Mouse (Mus musculus) forebrain, postnatal 0 days (tissue): ENCODE results near the gene Kank1. TPM values are rescaled to one million over a fixed set of nuclear protein-coding genes. Genes with fewer than 3 reads are reported as not detected.

Experiments used
- ATAC-seq: fragments of 200-750 bp; cut with Nextera tagmentation; 2 replicates; pipeline ENCODE4 v1.8.0; 2017; ENCODE audit warnings: mild to moderate bottlenecking, moderate library complexity
- DNase-seq: peaks from one replicate; pipeline ENCODE4 v3.0.0-alpha.2; 2015
- H3K27ac ChIP-seq: fragments of 300-500 bp; sonication (generic); 2 replicates; pipeline ENCODE4 v1.5.1; 2014; ENCODE audit warnings: low read depth, mild to moderate bottlenecking, antibody characterized with exemption, low read length, moderate library complexity, mixed read lengths
- H3K27me3 ChIP-seq: fragments of 300-500 bp; sonication (generic); 2 replicates; pipeline ENCODE4 v1.6.1; 2014; ENCODE audit warnings: mild to moderate bottlenecking, low read length, mixed read lengths; ENCODE audit not compliant: insufficient read depth
- H3K36me3 ChIP-seq: fragments of 300-500 bp; sonication (generic); 2 replicates; pipeline ENCODE4 v1.6.1; 2014; ENCODE audit warnings: mild to moderate bottlenecking, moderate library complexity; ENCODE audit not compliant: insufficient read depth
- H3K4me1 ChIP-seq: fragments of 300-500 bp; sonication (generic); 2 replicates; pipeline ENCODE4 v1.6.1; 2014; ENCODE audit warnings: antibody characterized with exemption; ENCODE audit not compliant: insufficient read depth
- H3K4me2 ChIP-seq: fragments of 300-500 bp; sonication (generic); 2 replicates; pipeline ENCODE4 v1.6.1; 2014; ENCODE audit warnings: low read depth, mild to moderate bottlenecking, moderate library complexity
- H3K4me3 ChIP-seq: fragments of 300-500 bp; sonication (generic); 2 replicates; pipeline ENCODE4 v1.5.1; 2014; ENCODE audit warnings: low read depth, low read length, mixed read lengths
- H3K9ac ChIP-seq: fragments of 300-500 bp; sonication (generic); 2 replicates; pipeline ENCODE4 v1.6.1; 2014; ENCODE audit warnings: mild to moderate bottlenecking
- H3K9me3 ChIP-seq: fragments of 300-500 bp; sonication (generic); 2 replicates; pipeline ENCODE4 v1.6.1; 2016; ENCODE audit warnings: low read length
- CTCF ChIP-seq: sonication (generic); IDR thresholded peaks from 2 replicates; pipeline ENCODE4 v1.5.1; 2016; ENCODE audit warnings: antibody characterized with exemption, control low read depth, low read depth
- WGBS: fragments of 180-500 bp; shearing (Covaris S2); extraction: QIAGEN DNeasy Blood & Tissue Kit; methylation state at CpG from one replicate; pipeline ENCODE4 v1.1.7; 2014; 5-methylcytosine and 5-hydroxymethylcytosine counted together
- polyA plus RNA-seq: library from polyadenylated mRNA; unstranded; fragments of >200 nt; fragmentation: Nextera tagmentation; extraction: Ambion mirVana; gene quantifications from 2 replicates; pipeline ENCODE4 v1.2.1, GENCODE M21; 2015
- total RNA-seq: library from RNA; depleted of rRNA; stranded (reverse); fragments of >200 nt; gene quantifications from 2 replicates; pipeline ENCODE4 v1.2.3, GENCODE M21; 2014

The Kank1 gene
- total and polyA plus RNA-seq, 2 experiments from 2014 or later, result 3.9 to 10.8 TPM

DNA sequence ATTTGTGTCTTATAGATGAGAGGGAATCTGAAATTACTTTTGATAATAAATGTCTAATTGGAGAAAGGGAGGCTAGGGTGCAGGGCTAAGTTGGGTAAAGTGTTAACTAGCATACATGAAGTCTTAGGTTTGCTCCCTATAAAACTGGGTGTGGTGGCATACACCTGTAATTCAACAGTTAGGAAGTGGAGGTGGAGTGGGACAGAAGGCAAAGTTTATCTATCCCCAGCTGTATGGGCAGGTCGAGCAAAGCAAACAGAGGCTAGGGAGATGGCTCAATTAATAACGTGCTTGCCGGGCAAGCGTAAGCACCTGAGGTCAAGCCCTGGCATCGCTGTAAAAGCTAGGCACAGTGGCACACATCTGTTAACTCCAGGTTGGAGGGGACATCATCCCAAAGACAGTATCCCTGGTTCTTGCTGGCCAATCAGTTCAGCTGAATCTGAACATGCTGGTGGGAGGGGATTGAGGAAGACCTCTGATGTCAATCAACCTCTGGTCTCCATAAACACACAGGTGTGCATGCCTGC is 54.3 kb downstream of the Kank1 start:
- WGBS, result 96% methylated on average over 5 of the region's 5 CpGs
- no peaks in the 10 kb centered on the region for H3K9me3 ChIP-seq

DNA sequence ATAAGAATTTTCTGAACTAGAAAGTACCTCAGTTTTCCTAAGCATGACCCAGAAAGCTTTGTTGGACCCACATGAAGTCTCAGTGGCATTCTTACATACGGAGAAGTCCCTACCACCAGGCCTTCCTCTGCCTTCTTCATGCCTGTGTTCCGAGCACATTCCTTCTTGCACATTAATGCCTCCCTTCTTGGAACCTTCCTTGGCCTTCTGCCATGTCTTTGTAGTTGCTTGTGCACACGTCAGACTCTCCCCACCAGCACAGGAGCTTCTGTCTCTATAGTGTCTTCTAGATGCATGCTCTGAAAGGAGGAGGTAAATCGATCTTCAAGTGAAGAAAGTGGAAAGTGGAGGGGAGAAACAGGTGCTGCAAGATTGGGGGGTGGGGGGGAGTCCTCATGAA is 58.4 kb downstream of the Kank1 start:
- 52% methylated on average over 4 of the region's 4 CpGs for WGBS
- no peak overlapping the region for H3K27ac ChIP-seq
- no peak for TF ChIP-seq CTCF
- no peaks in the 10 kb centered on the region for H3K36me3 ChIP-seq
- no peak overlapping the region for H3K4me3 ChIP-seq
- H3K9me3 ChIP-seq, result no peaks in the 10 kb centered on the region
- DNase-seq (no peak), ATAC-seq (no peak)
- H3K4me1 ChIP-seq, result no peaks in the 10 kb centered on the region
- no peak overlapping the region for H3K4me2 ChIP-seq
- H3K9ac ChIP-seq, result no peak overlapping the region
- no peaks in the 10 kb centered on the region for H3K27me3 ChIP-seq

More for the DNA sequence above, 54.3 kb downstream of the Kank1 start:
- Histone ChIP-seq H3K27me3 (no peaks in the 10 kb centered on the region), H3K4me1 (0 out of 2 replicates have a peak, but pooled peaks cover 3% of the 10 kb centered on the region), H3K4me3 (no peak overlapping the region), H3K27ac (no peak overlapping the region), H3K4me2 (no peak overlapping the region), H3K9ac (no peak overlapping the region), H3K36me3 (no peaks in the 10 kb centered on the region)
- no peak for TF ChIP-seq CTCF
- DNase-seq (no peak), ATAC-seq (no peak)

DNA sequence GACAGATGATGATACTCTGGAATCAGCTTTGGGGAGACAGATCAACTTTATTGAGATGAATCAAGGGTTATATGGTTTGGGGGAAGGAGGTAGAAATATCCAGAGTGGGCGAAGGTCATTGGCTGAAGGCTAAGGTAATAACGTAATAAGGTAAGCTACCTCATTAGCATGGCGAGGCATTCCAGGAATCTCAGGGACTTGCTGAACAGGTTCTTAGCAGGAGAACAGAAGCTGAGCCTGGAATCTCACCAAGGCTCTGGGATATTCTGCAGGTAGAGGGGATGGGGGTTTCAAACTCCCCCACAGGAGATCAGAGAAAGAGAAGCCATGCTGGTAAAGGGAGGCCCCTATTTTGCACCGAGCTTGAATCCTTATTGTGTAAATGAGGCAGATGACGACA is 60.5 kb downstream of the Kank1 start:
- Histone ChIP-seq H3K4me1 (no peaks in the 10 kb centered on the region), H3K4me2 (no peak overlapping the region), H3K27ac (no peak overlapping the region), H3K9me3 (no peaks in the 10 kb centered on the region), H3K4me3 (no peak overlapping the region), H3K9ac (no peak overlapping the region), H3K36me3 (no peaks in the 10 kb centered on the region), H3K27me3 (no peaks in the 10 kb centered on the region)
- 79% methylated on average over 5 of the region's 5 CpGs for WGBS
- ATAC-seq (no peak), DNase-seq (no peak)
- no peak for TF ChIP-seq CTCF

DNA sequence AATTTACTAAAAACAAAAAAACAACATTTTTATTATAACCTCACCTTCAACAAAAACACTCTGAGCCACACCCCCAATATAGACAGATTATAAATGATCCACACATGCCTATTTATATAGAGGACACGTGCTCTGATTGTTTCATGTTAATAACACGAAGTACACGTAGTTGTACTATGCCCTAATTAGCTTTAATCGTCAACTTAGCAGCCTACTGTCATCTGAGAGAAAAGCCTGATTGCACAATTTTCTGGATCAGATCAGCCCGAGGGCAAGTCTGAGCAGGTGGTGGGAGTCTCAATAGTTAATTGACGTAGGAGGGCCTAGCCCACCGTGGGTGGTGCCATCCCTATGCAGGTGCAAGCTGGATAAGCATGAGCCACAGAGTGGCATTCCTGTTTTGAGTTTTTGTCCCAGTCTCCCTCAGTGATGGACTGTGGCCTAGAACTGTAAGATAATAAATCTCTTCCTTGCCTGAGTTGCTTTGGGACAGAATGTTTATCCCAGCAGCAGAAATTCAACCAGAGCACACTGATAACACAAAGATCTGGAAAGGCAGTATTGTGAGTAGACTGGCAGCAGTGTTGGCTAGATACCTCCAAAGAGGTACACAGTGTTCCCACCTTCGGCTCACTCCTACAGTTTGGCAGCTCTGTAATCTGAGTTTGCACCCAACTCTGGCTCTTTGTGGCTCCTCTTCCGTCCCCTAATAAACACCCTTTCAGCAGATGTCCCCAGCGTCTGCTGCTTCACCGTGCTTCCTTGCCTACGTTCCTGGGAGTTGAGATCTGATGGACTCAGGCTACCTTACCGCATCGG is 63.3 kb downstream of the Kank1 start:
- DNase-seq (no peak), ATAC-seq (no peak; the same call in 1 of the 2 replicates)
- Histone ChIP-seq H3K4me3 (no peak overlapping the region), H3K4me1 (no peaks in the 10 kb centered on the region), H3K27me3 (no peaks in the 10 kb centered on the region), H3K4me2 (no peak overlapping the region), H3K36me3 (no peaks in the 10 kb centered on the region), H3K9me3 (no peaks in the 10 kb centered on the region), H3K9ac (no peak overlapping the region), H3K27ac (no peak overlapping the region)
- no peak for TF ChIP-seq CTCF
- WGBS, result 68% methylated on average over 14 of the region's 14 CpGs

DNA sequence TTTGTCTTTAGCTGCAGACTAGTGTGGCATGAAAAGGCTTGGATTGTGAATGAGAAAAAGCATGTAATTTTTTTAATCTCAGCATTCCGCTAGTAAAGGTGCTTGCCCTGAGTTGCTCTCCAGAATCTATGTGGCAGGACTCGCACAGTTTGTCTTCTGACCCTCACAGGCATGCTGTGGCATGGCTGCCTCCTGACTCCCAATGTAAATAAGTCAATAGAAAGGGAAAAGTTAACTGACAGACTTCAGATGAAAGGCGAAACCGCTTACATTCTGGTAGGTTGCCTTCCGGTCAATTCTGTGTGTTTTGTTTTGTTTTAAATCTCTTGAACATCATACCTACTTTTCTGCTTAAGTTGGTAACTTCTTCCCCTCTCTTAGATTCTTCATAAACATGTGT is 64.4 kb downstream of the Kank1 start:
- ATAC-seq (no peak), DNase-seq (no peak)
- no peak for TF ChIP-seq CTCF
- no peaks in the 10 kb centered on the region for H3K9me3 ChIP-seq
- H3K4me2 ChIP-seq, result no peak overlapping the region
- no peak overlapping the region for H3K4me3 ChIP-seq
- 89% methylated on average over 5 of the region's 5 CpGs for WGBS
- no peak overlapping the region for H3K9ac ChIP-seq
- no peaks in the 10 kb centered on the region for H3K36me3 ChIP-seq
- H3K4me1 ChIP-seq, result no peaks in the 10 kb centered on the region
- no peaks in the 10 kb centered on the region for H3K27me3 ChIP-seq
- no peak overlapping the region for H3K27ac ChIP-seq

DNA sequence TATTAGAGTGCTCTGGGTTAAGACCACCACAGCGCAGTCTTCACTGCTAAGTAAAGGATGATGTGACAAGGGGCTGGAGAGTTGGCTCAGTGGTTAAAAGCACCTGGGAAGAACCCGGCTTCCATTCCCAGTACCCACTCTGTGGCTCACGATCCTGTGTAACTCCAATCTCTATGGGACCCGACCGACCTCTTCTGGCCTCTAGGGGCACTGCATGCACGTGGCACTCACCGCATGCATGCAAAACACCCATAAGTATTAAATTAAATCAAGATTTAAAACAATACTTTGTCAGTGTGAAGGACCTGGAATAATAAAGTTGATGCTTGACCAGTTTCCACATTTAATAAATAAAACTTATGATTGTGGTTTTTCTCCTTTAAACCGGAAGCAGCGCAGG is 69.5 kb downstream of the Kank1 start:
- 69% methylated on average over 9 of the region's 9 CpGs for WGBS
- Histone ChIP-seq H3K4me2 (no peak overlapping the region), H3K27me3 (no peaks in the 10 kb centered on the region), H3K9ac (no peak overlapping the region), H3K4me1 (0 out of 2 replicates have a peak, but pooled peaks cover 4% of the 10 kb centered on the region), H3K4me3 (no peak overlapping the region), H3K9me3 (no peaks in the 10 kb centered on the region), H3K36me3 (no peaks in the 10 kb centered on the region), H3K27ac (no peak overlapping the region)
- DNase-seq (no peak), ATAC-seq (no peak)
- peak; percentile 31 for TF ChIP-seq CTCF

DNA sequence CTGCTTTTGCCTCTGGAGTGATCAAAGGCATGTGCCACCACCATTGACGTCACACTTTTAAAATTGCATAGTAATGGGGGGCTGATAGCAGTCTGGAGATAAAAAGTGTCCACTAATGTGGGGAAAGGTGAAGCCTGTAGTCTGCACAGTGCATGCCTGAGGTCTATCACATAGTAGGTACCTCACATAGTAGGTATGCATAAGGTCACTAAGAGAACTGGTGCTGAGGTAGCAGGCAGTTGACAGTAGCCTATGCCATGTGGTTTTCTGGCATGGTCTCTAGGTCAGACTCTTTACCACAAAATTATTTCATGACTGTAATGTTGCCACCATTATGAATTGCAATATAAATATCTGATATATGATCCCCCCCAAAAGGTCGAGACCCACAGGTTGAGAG is 71.4 kb downstream of the Kank1 start:
- Histone ChIP-seq H3K9me3 (no peaks in the 10 kb centered on the region), H3K4me2 (no peak overlapping the region), H3K27me3 (no peaks in the 10 kb centered on the region), H3K9ac (no peak overlapping the region), H3K4me3 (no peak overlapping the region), H3K27ac (no peak overlapping the region), H3K36me3 (no peaks in the 10 kb centered on the region), H3K4me1 (0 out of 2 replicates have a peak, but pooled peaks cover 4% of the 10 kb centered on the region)
- DNase-seq (no peak), ATAC-seq (no peak)
- no peak for TF ChIP-seq CTCF
- WGBS, result 39% methylated on average over 2 of the region's 2 CpGs
